Mouse (Mus musculus): Measurements from ENCODE around the gene Znrf1. TPM values are rescaled to one million over a fixed set of nuclear protein-coding genes. Genes with fewer than 3 reads are reported as not detected.

The Znrf1 gene
- polyA plus RNA-seq, 1 experiment from 2014 or later: 33.1 TPM

GRCm38 (mm10) chr8:111533503-111533902 is 2.4 kb upstream of the Znrf1 start:
- H3K27ac ChIP-seq (ENCODE audit: poor library complexity, severe bottlenecking): no peak overlapping the region
- no peaks in the 10 kb centered on the region; the same call in 1 of the 2 replicates for H3K27me3 ChIP-seq (replicated peaks)
- no peak for ATAC-seq (ENCODE audit: insufficient number of reproducible peaks, low FRiP score)
- no peak overlapping the region for H3K4me3 ChIP-seq
- no peak overlapping the region for H3K9ac ChIP-seq
- no peak overlapping the region for H3K4me2 ChIP-seq
- no peaks in the 10 kb centered on the region for H3K36me3 ChIP-seq
- no peaks in the 10 kb centered on the region for H3K9me3 ChIP-seq (replicated peaks)
- H3K4me1 ChIP-seq (replicated peaks): peaks cover 22% of the 10 kb centered on the region
- 74% methylated on average over 4 of the region's 4 CpGs for WGBS

GRCm38 (mm10) chr8:111535491-111535890 is 406 bp upstream of the Znrf1 start:
- WGBS: 36% methylated on average over 5 of the region's 5 CpGs
- Histone ChIP-seq H3K9me3 (replicated peaks) (no peaks in the 10 kb centered on the region), H3K4me3 (peak overlapping the region; percentile 95), H3K27ac (ENCODE audit: poor library complexity, severe bottlenecking) (no peak overlapping the region), H3K4me1 (replicated peaks) (peaks cover 30% of the 10 kb centered on the region), H3K36me3 (no peaks in the 10 kb centered on the region), H3K4me2 (peak overlapping the region; percentile 91), H3K27me3 (replicated peaks) (no peaks in the 10 kb centered on the region), H3K9ac (no peak overlapping the region)
- ATAC-seq (ENCODE audit: insufficient number of reproducible peaks, low FRiP score): no peak

- no peaks in the 10 kb centered on the region for H3K36me3 ChIP-seq
These were observed 1.3 kb downstream of the Znrf1 start for GRCm38 (mm10) chr8:111536978-111537764.

GRCm38 (mm10) chr8:111537765-111538158 is 1.9 kb downstream of the Znrf1 start:
- peak overlapping the region; percentile 91 for H3K4me2 ChIP-seq
- H3K9ac ChIP-seq: peak overlapping the region; percentile 89
- H3K9me3 ChIP-seq (replicated peaks): no peaks in the 10 kb centered on the region
- H3K4me3 ChIP-seq: peak overlapping the region; percentile 95
- peaks cover 36% of the 10 kb centered on the region for H3K4me1 ChIP-seq (replicated peaks)
- 11% methylated on average over 8 of the region's 8 CpGs for WGBS
- no peaks in the 10 kb centered on the region for H3K27me3 ChIP-seq (replicated peaks)
- H3K27ac ChIP-seq (ENCODE audit: poor library complexity, severe bottlenecking): 0 out of 2 replicates have a peak overlapping the region, but pooled peaks have one; percentile 13
- no peaks in the 10 kb centered on the region for H3K36me3 ChIP-seq
- no peak for ATAC-seq (ENCODE audit: insufficient number of reproducible peaks, low FRiP score)

More at GRCm38 (mm10) chr8:111536978-111537764, 1.3 kb downstream of the Znrf1 start:
- Histone ChIP-seq H3K9ac (peak overlapping the region; percentile 89), H3K4me2 (peak overlapping the region; percentile 91), H3K27me3 (replicated peaks) (no peaks in the 10 kb centered on the region), H3K4me3 (peak overlapping the region; percentile 95), H3K27ac (ENCODE audit: poor library complexity, severe bottlenecking) (peak overlapping the region; percentile 88), H3K9me3 (replicated peaks) (no peaks in the 10 kb centered on the region), H3K4me1 (replicated peaks) (peaks cover 35% of the 10 kb centered on the region)
- peak; percentile 47 for ATAC-seq (ENCODE audit: insufficient number of reproducible peaks, low FRiP score)
- WGBS: under 1% methylated on average over 64 of the region's 64 CpGs

GRCm38 (mm10) chr8:111538194-111538593 is 2.3 kb downstream of the Znrf1 start:
- WGBS: 22% methylated on average over 2 of the region's 2 CpGs
- no peaks in the 10 kb centered on the region for H3K27me3 ChIP-seq (replicated peaks)
- no peaks in the 10 kb centered on the region for H3K9me3 ChIP-seq (replicated peaks)
- H3K4me1 ChIP-seq (replicated peaks): peaks cover 40% of the 10 kb centered on the region
- H3K4me3 ChIP-seq: peak overlapping the region; percentile 95
- no peaks in the 10 kb centered on the region for H3K36me3 ChIP-seq
- H3K4me2 ChIP-seq: peak overlapping the region; percentile 91
- no peak overlapping the region; the same call in 1 of the 2 replicates for H3K27ac ChIP-seq (ENCODE audit: poor library complexity, severe bottlenecking)
- no peak for ATAC-seq (ENCODE audit: insufficient number of reproducible peaks, low FRiP score)
- peak overlapping the region; percentile 89 for H3K9ac ChIP-seq

GRCm38 (mm10) chr8:111539422-111540076 is 3.7 kb downstream of the Znrf1 start:
- 46% methylated on average over 10 of the region's 10 CpGs for WGBS
- no peaks in the 10 kb centered on the region for H3K27me3 ChIP-seq (replicated peaks)
- H3K9me3 ChIP-seq (replicated peaks): no peaks in the 10 kb centered on the region
- H3K4me3 ChIP-seq: peak overlapping the region; percentile 18
- H3K4me1 ChIP-seq (replicated peaks): peaks cover 48% of the 10 kb centered on the region
- H3K4me2 ChIP-seq: peak overlapping the region; percentile 49
- H3K9ac ChIP-seq: peak overlapping the region; percentile 33; the same call in 1 of the 2 replicates
- ATAC-seq (ENCODE audit: insufficient number of reproducible peaks, low FRiP score): no peak
- H3K36me3 ChIP-seq: no peaks in the 10 kb centered on the region
- peak overlapping the region; percentile 49 for H3K27ac ChIP-seq (ENCODE audit: poor library complexity, severe bottlenecking)

- no peak overlapping the region for H3K4me2 ChIP-seq
- ATAC-seq (ENCODE audit: insufficient number of reproducible peaks, low FRiP score): peak; percentile 69
- WGBS: 57% methylated on average over 9 of the region's 9 CpGs
- H3K36me3 ChIP-seq: peaks cover 10% of the 10 kb centered on the region; the same call in 1 of the 2 replicates
- H3K27ac ChIP-seq (ENCODE audit: poor library complexity, severe bottlenecking): peak overlapping the region; percentile 42; the same call in 1 of the 2 replicates
- no peak overlapping the region for H3K9ac ChIP-seq
- peaks cover 44% of the 10 kb centered on the region for H3K4me1 ChIP-seq (replicated peaks)
- H3K27me3 ChIP-seq (replicated peaks): no peaks in the 10 kb centered on the region
- H3K4me3 ChIP-seq: no peak overlapping the region
- H3K9me3 ChIP-seq (replicated peaks): no peaks in the 10 kb centered on the region
These were observed 7.9 kb downstream of the Znrf1 start for GRCm38 (mm10) chr8:111543712-111544380.

- H3K4me1 ChIP-seq (replicated peaks): peaks cover 41% of the 10 kb centered on the region
- WGBS: 71% methylated on average over 8 of the region's 8 CpGs
- H3K4me2 ChIP-seq: no peak overlapping the region
- no peak overlapping the region for H3K27ac ChIP-seq (ENCODE audit: poor library complexity, severe bottlenecking)
- ATAC-seq (ENCODE audit: insufficient number of reproducible peaks, low FRiP score): no peak
- no peak overlapping the region for H3K9ac ChIP-seq
- H3K27me3 ChIP-seq (replicated peaks): no peaks in the 10 kb centered on the region
- no peak overlapping the region for H3K4me3 ChIP-seq
- H3K9me3 ChIP-seq (replicated peaks): no peaks in the 10 kb centered on the region
- H3K36me3 ChIP-seq: peaks cover 10% of the 10 kb centered on the region; the same call in 1 of the 2 replicates
These were observed 9.7 kb downstream of the Znrf1 start for GRCm38 (mm10) chr8:111545406-111546156.

GRCm38 (mm10) chr8:111547144-111547543 is 11.2 kb downstream of the Znrf1 start:
- Histone ChIP-seq H3K4me1 (replicated peaks) (peaks cover 41% of the 10 kb centered on the region), H3K4me3 (no peak overlapping the region), H3K27me3 (replicated peaks) (no peaks in the 10 kb centered on the region), H3K27ac (ENCODE audit: poor library complexity, severe bottlenecking) (no peak overlapping the region), H3K9me3 (replicated peaks) (no peaks in the 10 kb centered on the region), H3K9ac (no peak overlapping the region), H3K36me3 (peaks cover 10% of the 10 kb centered on the region; the same call in 1 of the 2 replicates), H3K4me2 (no peak overlapping the region)
- ATAC-seq (ENCODE audit: insufficient number of reproducible peaks, low FRiP score): no peak
- WGBS: 80% methylated on average over 3 of the region's 3 CpGs

- no peak overlapping the region for H3K27ac ChIP-seq (ENCODE audit: poor library complexity, severe bottlenecking)
- peaks cover 10% of the 10 kb centered on the region; the same call in 1 of the 2 replicates for H3K36me3 ChIP-seq
- H3K4me2 ChIP-seq: no peak overlapping the region
- no peaks in the 10 kb centered on the region for H3K27me3 ChIP-seq (replicated peaks)
- peaks cover 44% of the 10 kb centered on the region for H3K4me1 ChIP-seq (replicated peaks)
- WGBS: 81% methylated on average over 6 of the region's 6 CpGs
- ATAC-seq (ENCODE audit: insufficient number of reproducible peaks, low FRiP score): no peak
- H3K9ac ChIP-seq: no peak overlapping the region
- no peak overlapping the region for H3K4me3 ChIP-seq
- no peaks in the 10 kb centered on the region for H3K9me3 ChIP-seq (replicated peaks)
These were observed 12.3 kb downstream of the Znrf1 start for GRCm38 (mm10) chr8:111548201-111548600.

Data from heart, embryonic 12.5 days (tissue).